In the genomic region with DNA sequence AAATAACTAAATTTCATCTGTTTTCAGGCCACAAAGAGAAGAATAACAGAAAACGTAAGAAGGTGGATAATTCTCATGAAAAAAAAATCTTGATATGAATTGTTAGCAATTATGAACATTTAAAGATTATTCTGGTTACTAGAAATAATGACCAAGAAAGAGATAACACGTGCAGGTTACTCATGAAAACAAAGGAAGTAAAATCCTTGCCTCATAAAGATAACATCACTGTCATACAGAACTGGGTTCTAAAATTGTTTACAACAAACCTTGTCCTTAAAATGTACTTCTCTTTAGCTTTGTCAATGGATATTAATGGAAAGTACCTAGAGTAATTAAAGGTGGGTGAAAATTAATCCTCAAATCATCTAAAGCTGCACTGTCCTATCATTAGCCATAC, we compare ENCODE assay signal across 25 mouse cellular contexts.
"Had no signal": no experiment of that assay in that cellular context is flagged by ENCODE, and none has a peak within 500 bp of the region (broad histone marks: within the 10 kb centered on the region; RNA-seq: fewer than 3 reads in every experiment).

No protein-coding gene starts in this region.

- H3K4me3 ChIP-seq: embryonic facial prominence, embryonic 10.5 days; embryonic facial prominence, embryonic 12.5 days; embryonic facial prominence, embryonic 13.5 days; embryonic facial prominence, embryonic 15.5 days; erythroblast, embryonic 14.5 days; forebrain, embryonic 10.5 days; forebrain, embryonic 12.5 days; forebrain, embryonic 13.5 days; forebrain, embryonic 15.5 days; gastrocnemius, adult 2 months; heart, adult 2 months had no signal

- H3K4me1 ChIP-seq: embryonic facial prominence, embryonic 10.5 days; embryonic facial prominence, embryonic 12.5 days; embryonic facial prominence, embryonic 13.5 days; embryonic facial prominence, embryonic 15.5 days; forebrain, embryonic 10.5 days; forebrain, embryonic 12.5 days; forebrain, embryonic 13.5 days; forebrain, embryonic 15.5 days had no signal

- H3K36me3 ChIP-seq: embryonic facial prominence, embryonic 10.5 days; embryonic facial prominence, embryonic 12.5 days; embryonic facial prominence, embryonic 13.5 days; embryonic facial prominence, embryonic 15.5 days; forebrain, embryonic 10.5 days; forebrain, embryonic 12.5 days; forebrain, embryonic 15.5 days had no signal

- DNase-seq: cerebellum, adult 9-10 months; cerebellum, adult 9-11 months; cerebellum, postnatal 10 days; cerebellum, postnatal 14 days; cerebellum, postnatal 25 days; cerebellum, postnatal 36 days; embryo, embryonic 11 days; forebrain, postnatal 0 days; gastrocnemius, adult 2 months; gastrocnemius, postnatal 10 days; gastrocnemius, postnatal 14 days; gastrocnemius, postnatal 25 days; gastrocnemius, postnatal 36 days; heart, adult 11 months; heart, adult 18-20 months; heart, adult 2 months had no signal

- H3K9ac ChIP-seq: embryonic facial prominence, embryonic 12.5 days; embryonic facial prominence, embryonic 13.5 days; embryonic facial prominence, embryonic 15.5 days; forebrain, embryonic 12.5 days; forebrain, embryonic 13.5 days; forebrain, embryonic 15.5 days; forebrain, postnatal 0 days had no signal

- H3K27ac ChIP-seq: embryonic facial prominence, embryonic 10.5 days; embryonic facial prominence, embryonic 12.5 days; embryonic facial prominence, embryonic 13.5 days; embryonic facial prominence, embryonic 15.5 days; forebrain, embryonic 10.5 days; forebrain, embryonic 12.5 days; forebrain, embryonic 13.5 days; forebrain, embryonic 15.5 days; gastrocnemius, adult 2 months; heart, adult 2 months had no signal

- H3K9me3 ChIP-seq: embryonic facial prominence, embryonic 10.5 days; embryonic facial prominence, embryonic 12.5 days; embryonic facial prominence, embryonic 13.5 days; embryonic facial prominence, embryonic 15.5 days; forebrain, embryonic 10.5 days; forebrain, embryonic 12.5 days; forebrain, embryonic 13.5 days; forebrain, embryonic 15.5 days had no signal

- H3K27me3 ChIP-seq: embryonic facial prominence, embryonic 12.5 days; embryonic facial prominence, embryonic 13.5 days; embryonic facial prominence, embryonic 15.5 days; forebrain, embryonic 12.5 days; forebrain, embryonic 13.5 days; forebrain, embryonic 15.5 days had no signal
